Mouse (Mus musculus): ENCODE measurements at regions not wholly inside any gene's neighbourhood (a gene's known extent, or its start where the extent isn't known, plus 50 kb on each side); places are given as distances from the start of the nearest gene placed in this dataset.

- no peak for DNase-seq (ENCODE audit: low read depth, low spot score)
These were observed 52.1 kb upstream of the Hmcn1 start for GRCm38 (mm10) chr1:151045334-151045733.

GRCm38 (mm10) chr1:151046626-151047025 is 53.4 kb upstream of the Hmcn1 start:
- DNase-seq (ENCODE audit: low read depth, low spot score): no peak

GRCm38 (mm10) chr1:151049726-151050506 is 56.7 kb upstream of the Hmcn1 start:
- DNase-seq (ENCODE audit: low read depth, low spot score): no peak

GRCm38 (mm10) chr1:151050507-151050816 is 57.2 kb upstream of the Hmcn1 start:
- DNase-seq (ENCODE audit: low read depth, low spot score): no peak

GRCm38 (mm10) chr1:151053268-151053667 is 60.0 kb upstream of the Hmcn1 start:
- DNase-seq (ENCODE audit: low read depth, low spot score): no peak

GRCm38 (mm10) chr1:151055396-151055795 is 62.2 kb upstream of the Hmcn1 start:
- peak; percentile 64 for DNase-seq (ENCODE audit: low read depth, low spot score)

- no peak for DNase-seq (ENCODE audit: low read depth, low spot score)
These were observed 66.4 kb upstream of the Hmcn1 start for GRCm38 (mm10) chr1:151059546-151060136.

- no peak for DNase-seq (ENCODE audit: low read depth, low spot score)
These were observed 71.9 kb upstream of the Hmcn1 start for GRCm38 (mm10) chr1:151065090-151065567.

GRCm38 (mm10) chr1:151066379-151067128 is 73.3 kb upstream of the Hmcn1 start:
- no peak for DNase-seq (ENCODE audit: low read depth, low spot score)

GRCm38 (mm10) chr1:151074508-151075314 is 81.5 kb upstream of the Hmcn1 start:
- DNase-seq (ENCODE audit: low read depth, low spot score): no peak

- no peak for DNase-seq (ENCODE audit: low read depth, low spot score)
These were observed 82.3 kb upstream of the Hmcn1 start for GRCm38 (mm10) chr1:151075541-151075940.

GRCm38 (mm10) chr1:151078909-151079522 is 85.8 kb upstream of the Hmcn1 start:
- DNase-seq (ENCODE audit: low read depth, low spot score): peak; percentile 73

GRCm38 (mm10) chr1:151079614-151080360 is 86.6 kb upstream of the Hmcn1 start:
- DNase-seq (ENCODE audit: low read depth, low spot score): no peak

GRCm38 (mm10) chr1:151080510-151080980 is 87.3 kb upstream of the Hmcn1 start:
- peak; percentile 20 for DNase-seq (ENCODE audit: low read depth, low spot score)

- DNase-seq (ENCODE audit: low read depth, low spot score): no peak
These were observed 89.3 kb upstream of the Hmcn1 start for GRCm38 (mm10) chr1:151082510-151083033.

- DNase-seq (ENCODE audit: low read depth, low spot score): no peak
These were observed 90.6 kb upstream of the Hmcn1 start for GRCm38 (mm10) chr1:151083806-151084205.

- DNase-seq (ENCODE audit: low read depth, low spot score): peak; percentile 85
These were observed 93.0 kb upstream of the Hmcn1 start for GRCm38 (mm10) chr1:151086111-151086859.

GRCm38 (mm10) chr1:151087151-151087660 is 94.0 kb upstream of the Hmcn1 start:
- peak; percentile 36 for DNase-seq (ENCODE audit: low read depth, low spot score)
